Mouse (Mus musculus) ovary, postnatal 14 days (tissue): ENCODE data around the gene Ints7.

ENCODE experiments used
- DNase-seq: peaks from one replicate; pipeline ENCODE4 v3.0.0; 2022; ENCODE audit warnings: low spot score

Ints7 gene

DNA sequence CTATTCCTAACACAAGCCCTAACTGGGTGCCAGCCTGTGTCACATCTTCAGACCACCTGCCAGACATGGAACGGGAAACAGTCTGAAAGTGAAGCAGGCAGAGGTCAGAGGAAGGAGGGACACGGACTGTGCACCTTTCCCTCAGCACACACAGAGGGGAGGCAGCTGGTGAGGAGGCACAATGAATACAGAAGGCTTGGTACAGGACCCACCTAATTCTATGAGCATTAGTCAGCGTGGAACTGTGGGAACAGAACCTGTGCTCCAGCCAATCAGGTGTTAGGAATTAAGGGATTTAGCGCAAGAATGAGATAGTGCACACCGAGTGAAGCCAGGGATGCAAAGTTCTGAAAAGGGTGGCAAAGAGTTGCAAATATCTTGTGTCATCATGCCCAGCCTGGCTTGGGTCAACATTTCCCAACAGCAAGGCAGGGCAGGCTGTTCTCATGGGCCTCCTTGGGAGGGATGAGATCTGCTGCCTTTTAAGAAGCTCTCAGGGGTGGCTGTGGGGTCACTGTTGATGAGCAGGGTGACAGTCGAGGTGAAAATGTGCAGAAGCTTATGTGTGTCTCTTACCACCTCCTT is 57.2 kb downstream of the Ints7 start:
- no peak for DNase-seq

DNA sequence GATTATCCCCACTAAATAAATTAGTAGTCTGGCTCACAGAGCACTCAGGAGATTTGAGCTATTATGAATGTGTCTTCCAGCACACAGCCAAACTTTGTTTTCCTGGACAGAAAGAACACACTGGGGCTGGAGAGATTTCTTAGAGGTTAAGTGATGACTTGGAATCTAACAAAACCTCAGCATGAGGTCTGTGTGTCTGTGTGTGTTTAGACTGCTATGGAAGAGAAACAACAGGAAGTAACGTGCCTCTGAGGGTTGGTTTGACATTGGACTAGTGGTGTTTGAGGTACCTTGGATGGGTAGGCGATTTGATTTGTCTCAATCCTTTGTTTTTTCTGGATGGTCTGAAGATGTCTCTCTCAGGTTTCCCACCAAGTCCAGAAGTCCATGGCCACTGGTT is 58.7 kb downstream of the Ints7 start:
- DNase-seq, result no peak

DNA sequence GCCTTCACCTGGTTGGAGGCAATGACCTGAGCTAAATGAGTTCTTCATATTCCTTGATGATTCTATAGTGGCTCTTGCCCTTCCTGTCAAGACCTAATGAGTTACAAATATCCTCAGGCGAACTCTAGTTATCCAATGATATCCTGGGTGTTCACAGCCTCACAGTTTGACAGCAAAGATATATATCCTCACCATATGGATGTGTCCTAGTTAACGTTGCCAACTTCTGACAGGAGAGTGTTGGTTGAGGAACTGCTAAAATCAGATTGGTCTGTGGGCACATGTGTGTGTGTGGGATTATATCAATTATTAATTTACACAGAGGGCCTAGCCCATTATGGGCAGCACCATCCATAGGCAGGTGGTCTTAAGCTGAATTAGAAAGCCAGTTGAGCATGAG is 63.0 kb downstream of the Ints7 start:
- no peak for DNase-seq

DNA sequence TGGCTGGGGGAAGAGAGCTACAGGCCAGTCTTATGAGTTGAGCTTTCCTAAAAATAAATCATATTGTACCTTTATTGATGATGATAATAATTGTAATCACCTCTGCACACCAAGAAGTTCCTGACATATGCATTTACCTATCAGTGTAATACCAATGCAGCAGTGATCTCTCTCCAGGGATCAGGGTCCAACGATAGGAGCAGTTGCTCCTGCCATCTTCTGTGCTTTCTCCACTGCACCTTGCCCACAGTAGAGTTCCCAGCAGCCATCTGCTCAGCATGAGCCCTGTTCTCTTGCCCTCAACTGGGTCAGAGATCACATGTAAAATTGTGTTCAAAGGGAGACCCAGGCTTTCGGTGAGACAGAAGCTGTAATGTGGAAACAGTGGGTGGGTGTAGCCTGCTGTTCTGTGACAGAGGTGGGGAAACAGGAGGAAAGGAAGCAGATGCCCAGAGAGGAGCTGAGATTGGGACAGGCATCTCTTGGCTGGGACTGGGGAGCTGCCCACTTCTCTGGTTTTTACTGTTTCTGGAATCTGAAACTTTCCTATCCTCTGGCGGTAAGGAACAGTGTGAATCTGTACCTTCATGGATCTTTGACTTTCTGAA is 63.9 kb downstream of the Ints7 start:
- no peak for DNase-seq

DNA sequence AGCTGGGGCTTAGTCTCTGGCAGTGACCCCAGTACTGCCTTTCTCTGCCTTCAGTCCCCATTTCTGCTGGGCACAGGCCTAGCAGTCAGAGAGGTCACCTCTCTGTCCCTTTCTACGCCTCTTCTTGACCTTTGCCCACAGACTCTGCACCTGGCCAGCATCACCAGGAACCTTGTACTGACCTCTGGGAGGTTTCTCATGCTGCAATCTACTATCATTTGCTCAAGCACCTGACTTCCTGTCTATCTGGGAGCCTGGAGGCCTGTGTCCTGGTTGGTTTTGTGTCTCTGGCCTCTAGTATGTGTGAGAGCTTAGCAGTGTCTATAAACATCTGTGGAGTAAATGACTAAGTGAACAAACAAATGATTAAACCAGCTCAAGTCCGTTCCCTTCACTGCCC is 64.7 kb downstream of the Ints7 start:
- no peak for DNase-seq

DNA sequence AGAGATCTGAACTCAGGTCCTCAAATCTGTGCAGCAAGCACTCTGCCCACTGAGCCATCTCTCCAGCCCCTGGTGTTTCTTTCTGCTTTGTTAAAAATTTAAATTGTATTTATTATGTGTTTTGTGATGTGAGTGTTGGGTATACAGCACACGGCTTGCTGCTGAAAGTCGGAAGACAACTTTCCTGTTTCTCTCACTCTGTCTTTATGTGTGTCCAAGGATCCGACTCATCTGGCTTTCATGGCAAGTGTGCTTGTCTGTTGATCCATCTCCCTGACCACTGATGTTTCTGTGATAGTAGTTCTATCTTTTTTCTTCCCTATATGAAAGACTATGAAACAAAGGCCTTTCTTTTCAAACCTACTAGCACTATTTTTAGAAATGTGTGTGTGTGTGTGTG is 65.4 kb downstream of the Ints7 start:
- DNase-seq, result no peak

DNA sequence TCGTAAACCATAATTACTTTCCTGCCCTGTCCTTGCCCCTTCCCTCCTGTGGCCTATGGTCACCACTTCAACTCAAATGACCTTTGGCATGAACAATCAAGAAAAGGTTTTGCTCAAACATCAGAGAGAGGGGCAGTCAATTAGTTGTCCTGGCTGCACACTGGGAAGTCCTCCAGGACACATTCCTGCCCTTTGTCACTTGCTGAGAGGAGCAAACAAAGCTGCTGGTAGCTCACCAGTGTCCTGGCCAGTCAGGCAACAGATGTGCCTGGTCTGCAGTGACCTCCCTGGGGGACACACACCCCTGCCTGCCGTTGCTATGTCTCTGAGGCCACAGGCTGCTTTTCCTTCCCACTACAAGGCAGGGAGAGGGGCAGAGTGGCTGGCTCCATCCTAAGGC is 66.0 kb downstream of the Ints7 start:
- no peak for DNase-seq

DNA sequence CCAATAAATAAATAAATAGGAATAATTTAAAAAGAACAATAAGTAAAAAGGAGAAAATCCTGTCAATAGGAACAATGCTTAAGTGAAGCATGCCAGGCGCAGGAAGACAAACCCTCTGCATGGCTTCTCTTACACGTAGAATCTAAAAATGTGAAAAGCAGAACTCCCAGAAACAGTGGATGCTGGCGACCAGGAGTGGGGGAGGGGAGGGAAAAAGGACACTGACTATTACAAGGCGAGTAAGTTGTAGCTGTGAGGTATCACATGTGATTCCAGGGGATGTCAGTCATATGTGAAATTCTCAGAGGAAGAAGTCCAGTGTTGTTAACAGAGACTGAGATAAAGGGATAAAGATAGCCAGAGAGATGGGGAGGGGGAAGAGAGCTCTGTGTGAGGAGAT is 67.5 kb downstream of the Ints7 start:
- no peak for DNase-seq

DNA sequence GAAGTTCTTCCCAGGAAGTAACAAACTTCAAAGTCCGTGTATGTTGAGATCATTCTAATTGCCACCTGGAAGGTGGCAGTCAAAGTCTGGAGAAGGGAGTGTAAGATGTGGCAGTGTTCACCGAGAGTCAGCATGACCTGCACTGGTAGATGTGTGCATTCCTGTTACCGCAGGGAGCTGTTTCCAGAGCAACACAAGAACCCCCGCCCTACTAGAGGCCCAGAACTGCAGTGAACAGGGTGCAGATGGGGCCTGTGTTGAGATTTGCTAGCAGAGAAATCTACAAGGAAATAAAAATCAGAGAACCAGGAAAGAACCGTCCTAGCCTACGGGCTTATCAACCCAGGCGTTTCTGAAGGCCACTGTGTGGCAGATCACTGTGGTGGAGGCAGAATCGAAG is 70.5 kb downstream of the Ints7 start:
- DNase-seq, result no peak

DNA sequence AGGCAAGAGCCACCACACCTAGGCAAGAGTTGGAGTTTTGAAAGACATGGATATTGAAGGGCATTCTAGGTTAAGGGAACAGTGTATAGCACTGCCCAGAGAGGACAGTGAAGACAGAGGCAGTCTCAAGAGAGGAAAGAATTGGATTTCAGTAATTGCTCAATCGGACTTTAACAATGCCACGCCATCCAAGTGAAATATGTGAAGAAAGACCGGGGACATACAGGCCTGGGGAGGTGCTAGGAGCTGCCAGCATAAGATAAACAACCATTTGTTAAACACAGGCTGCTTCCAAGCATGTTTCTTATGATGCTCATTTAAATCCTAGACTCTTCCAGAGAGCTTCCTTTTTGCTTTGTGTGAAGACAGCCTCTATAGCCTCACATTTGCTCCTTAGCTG is 72.2 kb downstream of the Ints7 start:
- DNase-seq, result no peak

DNA sequence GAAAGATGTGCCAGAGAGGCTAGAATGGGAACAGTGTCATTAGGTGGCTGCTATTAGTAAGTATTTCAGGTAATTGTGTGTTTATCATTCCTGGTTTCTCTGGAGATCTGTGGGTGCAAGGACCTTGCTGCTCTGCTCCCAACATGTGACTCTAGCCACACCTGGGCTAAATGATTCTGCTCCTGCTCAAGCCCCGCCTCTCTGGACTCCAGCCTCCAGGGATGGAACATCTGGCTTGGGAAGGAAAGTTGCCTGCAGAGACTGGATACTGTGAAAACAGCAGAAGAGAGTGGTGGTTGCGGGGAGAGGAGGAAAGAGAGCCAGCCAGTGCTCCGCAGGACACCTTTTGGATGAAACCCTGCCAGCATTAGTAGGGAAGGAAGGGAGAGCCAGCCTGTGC is 84.0 kb downstream of the Ints7 start:
- DNase-seq, result no peak

DNA sequence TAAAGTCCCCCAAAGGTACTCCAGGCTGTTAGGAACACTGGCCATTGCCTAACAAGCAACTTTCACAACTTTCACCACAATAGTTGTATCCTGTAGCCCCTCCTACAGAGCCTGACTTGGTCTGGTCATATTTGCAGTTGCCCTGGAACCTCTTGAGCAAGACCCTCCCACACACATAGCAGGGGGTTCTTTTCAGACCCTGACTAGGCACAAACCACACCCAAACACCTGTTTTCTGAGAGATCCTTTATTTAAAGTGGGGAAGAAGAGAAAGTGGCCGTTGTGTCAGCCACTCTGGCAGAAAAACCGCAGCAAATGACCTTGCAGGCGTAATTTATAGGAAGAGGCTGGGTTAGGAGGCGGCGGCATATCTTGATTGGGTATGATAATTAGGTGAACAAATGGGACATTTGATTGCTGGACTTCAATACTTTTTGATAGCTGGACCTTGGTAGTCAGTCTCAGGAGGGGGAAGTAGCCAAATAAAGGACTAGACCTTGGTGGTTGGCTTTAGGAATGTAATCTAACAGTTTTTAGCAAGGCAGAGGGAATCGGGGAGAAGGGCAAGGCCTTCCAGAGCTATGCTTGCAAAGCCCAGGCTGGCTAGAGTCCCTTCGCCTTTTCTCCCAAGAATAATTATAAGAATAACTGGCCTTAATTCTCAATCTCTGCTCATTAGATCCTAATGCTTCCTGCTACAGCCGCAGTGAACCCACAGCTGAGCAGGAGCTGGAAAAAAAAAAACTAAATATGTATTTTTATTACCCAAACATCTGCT is 85.8 kb downstream of the Ints7 start:
- DNase-seq, result no peak

DNA sequence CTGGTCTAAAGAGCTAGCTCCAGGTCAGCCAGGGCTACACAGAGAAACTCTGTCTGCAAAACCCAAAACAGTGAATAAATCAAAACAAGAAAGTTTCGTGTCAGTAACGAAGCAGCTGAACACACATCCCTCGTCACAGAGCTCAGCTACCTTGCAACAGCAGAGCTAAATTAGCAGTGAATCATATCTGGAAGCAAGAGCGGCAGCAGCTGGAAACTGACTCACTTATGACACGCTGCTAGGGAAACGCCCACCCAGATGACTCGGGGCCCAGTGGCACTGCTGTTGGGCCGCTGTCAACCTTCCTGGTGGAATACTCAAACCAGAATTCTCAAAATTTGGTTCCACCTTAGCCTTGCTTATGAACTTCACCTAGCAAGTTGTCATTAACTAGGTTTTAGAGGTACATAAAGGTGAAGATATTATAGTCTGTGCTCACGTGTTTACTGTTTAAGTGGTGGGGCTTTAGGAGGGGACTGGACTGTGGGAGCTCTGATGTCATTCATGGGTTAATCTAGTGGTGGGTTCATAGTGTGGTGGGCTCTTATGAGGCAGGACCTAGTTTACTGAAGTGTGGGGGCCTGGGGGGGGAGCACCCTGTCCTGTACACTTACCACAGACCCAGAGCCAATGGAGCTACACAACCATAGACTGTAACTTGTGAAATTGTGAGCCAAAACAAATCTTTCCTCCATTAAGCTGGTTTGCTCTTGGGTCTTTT is 86.9 kb downstream of the Ints7 start:
- DNase-seq, result no peak

DNA sequence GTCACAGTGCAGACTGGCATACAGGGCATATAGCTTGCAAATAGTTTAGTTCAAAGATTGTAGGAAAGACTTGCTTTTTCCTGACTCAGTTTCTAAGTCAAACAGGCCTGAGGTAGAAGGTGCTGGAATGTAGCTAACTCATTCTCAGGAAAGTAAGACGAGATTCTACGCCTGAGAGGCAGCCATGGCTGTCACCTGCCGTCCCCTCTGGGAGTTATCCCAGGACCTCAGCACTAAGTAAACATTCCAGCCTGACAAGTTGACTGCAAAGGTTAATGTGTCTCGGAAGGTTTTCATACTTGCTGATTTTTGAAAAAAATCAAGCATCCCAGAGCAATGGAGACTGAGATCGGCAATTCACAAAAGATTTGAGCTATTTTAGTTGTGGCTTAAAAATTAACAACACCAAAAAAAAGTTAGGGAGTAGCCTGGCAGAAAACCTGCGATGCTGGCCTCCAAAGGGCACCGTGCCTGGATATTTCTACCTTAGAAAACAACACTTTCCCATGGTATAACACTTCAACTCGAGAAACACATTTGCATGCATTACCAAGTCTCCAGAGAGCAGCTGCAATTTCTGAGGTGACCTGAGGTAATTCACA is 87.6 kb downstream of the Ints7 start:
- DNase-seq, result no peak

DNA sequence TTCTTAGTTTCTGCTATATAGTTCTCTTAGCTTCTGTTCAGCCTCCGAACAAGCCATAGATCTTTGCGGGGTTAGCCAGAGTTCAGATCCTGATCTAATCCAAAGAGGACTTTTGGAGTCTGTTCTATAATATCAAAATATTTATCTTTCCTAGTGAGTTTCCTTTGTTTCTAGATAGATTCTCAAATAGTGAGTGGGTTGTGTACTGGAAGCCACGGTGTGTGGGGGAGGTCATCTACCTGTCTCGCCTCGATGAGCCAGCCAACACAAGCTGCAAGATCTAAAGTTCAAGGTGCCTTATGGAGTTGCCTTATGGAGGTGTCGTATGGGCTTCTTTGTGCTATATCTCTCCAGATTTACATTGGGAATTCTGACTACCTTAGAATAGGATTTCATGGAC is 88.2 kb downstream of the Ints7 start:
- no peak for DNase-seq

DNA sequence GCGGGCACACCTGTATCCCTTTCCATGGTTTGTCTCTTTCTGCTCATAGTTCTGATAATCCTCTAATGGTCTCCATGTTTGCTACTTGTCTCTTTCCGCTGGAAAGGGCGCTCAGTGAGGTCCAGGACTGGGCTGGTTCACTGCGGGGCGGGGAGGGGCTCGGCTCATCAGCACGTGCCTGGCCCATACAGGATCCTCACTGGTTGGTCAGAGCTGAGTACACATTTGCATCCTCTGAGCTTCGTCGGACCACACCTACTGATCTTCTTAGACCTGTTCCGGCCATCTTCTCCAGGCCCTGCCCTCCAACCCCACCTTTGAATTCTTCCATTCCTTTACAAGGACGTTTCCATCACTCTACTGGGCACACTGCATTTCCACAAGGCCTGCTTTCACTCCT is 90.9 kb downstream of the Ints7 start:
- DNase-seq, result no peak

DNA sequence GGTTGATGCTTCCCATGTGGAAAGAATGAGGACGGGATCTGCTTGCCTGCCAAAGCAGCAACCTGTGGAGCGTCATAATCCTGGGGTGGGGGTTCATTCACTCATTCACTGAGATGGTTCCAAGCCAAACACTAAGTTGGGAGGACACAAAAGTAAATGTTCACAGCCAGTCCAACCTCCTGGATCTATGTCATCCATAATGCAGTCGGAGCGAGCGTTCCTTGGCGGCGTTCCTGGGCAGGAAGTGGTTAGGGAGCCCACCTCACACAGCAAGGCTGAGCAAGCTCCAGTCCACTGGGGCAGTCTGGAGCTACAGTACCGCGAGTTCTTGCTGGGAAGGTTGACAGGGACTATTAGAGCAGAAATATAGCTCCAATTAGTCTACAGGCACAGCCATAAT is 92.6 kb downstream of the Ints7 start:
- no peak for DNase-seq
